ENCODE assay signal across 9 mouse cellular contexts in the genomic region with DNA sequence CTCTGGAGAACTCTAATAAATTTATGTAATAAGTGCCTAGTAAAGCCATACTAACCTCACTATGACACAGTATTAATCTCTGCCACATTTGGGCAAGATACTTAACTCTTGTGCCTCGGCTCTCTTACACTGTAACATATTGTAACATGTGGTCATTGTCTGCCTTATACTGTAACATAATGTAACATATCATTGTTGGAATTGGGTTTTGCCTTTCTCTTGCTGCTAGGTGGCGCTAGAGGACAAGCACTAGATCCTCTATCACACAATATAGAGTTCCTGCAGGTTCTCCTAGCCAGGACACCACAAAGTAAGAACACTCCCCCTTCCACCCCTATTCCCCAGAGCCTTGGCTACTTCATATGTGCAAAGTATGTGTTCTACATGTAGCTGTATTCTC. TPM values are rescaled to one million over a fixed set of nuclear protein-coding genes. Genes with fewer than 3 reads are reported as not detected.
A peak's percentile ranks its signal among the peaks of the same experiment; 100 is the strongest.
DNase-seq lines count a peak whose midpoint lies in the region; ATAC-seq and TF ChIP-seq lines count a peak whose summit lies in the region.
"Had no signal": no experiment of that assay in that cellular context is flagged by ENCODE, and none has a peak within 500 bp of the region (broad histone marks: within the 10 kb centered on the region; RNA-seq: fewer than 3 reads in every experiment).

No protein-coding gene starts in this region.

- H3K9ac ChIP-seq in heart, adult 2 months (ENCODE audit: low read depth, low read length): no peak overlapping the region
- H3K9ac ChIP-seq in liver, embryonic 14.5 days (replicated peaks): no peak overlapping the region

- no peak overlapping the region for H3K27ac ChIP-seq in heart, adult 2 months
- no peak overlapping the region for H3K27ac ChIP-seq in embryonic facial prominence, embryonic 10.5 days (replicated peaks)
- H3K27ac ChIP-seq in liver, embryonic 14.5 days: no peak overlapping the region

- 45% methylated on average over 2 of the region's 2 CpGs for WGBS in heart, adult 2 months
- WGBS in embryonic facial prominence, embryonic 10.5 days: 42% methylated on average over 2 of the region's 2 CpGs
- 14% methylated on average over 2 of the region's 2 CpGs for WGBS in liver, embryonic 14.5 days (ENCODE audit: insufficient replicate concordance)

- TF ChIP-seq CTCF in heart, adult 2 months (IDR thresholded peaks at IDR 0.05): peak; percentile 53
- TF ChIP-seq CTCF in liver, embryonic 14.5 days (IDR thresholded peaks at IDR 0.05; ENCODE audit: low read depth): peak; percentile 80

- intact Hi-C loops in heart, adult 2 months (cut with DNase I): loop anchor here (1.0 kb wide), 1 partner anchor 155 kb away; no protein-coding TSS in a partner anchor
- intact Hi-C loops in gastrocnemius, postnatal 14 days (cut with DNase I; ENCODE audit: low total_unique reads): loop anchor here (2.0 kb wide), 1 partner anchor 156 kb away; no protein-coding TSS in a partner anchor

- H3K27me3 ChIP-seq in heart, adult 2 months (ENCODE audit: control insufficient read depth, insufficient read depth, low read length): no peaks in the 10 kb centered on the region
- 0 out of 2 replicates have a peak, but pooled peaks cover 9% of the 10 kb centered on the region for H3K27me3 ChIP-seq in embryonic facial prominence, embryonic 10.5 days (replicated peaks; ENCODE audit: low read depth, poor library complexity, severe bottlenecking)
- no peaks in the 10 kb centered on the region for H3K27me3 ChIP-seq in liver, embryonic 14.5 days (ENCODE audit: control insufficient read depth, insufficient read depth, low read length)

- H3K36me3 ChIP-seq in heart, adult 2 months (ENCODE audit: control insufficient read depth, insufficient read depth, low read length): no peaks in the 10 kb centered on the region
- no peaks in the 10 kb centered on the region for H3K36me3 ChIP-seq in embryonic facial prominence, embryonic 10.5 days (replicated peaks)
- no peaks in the 10 kb centered on the region for H3K36me3 ChIP-seq in liver, embryonic 14.5 days (replicated peaks; ENCODE audit: control insufficient read depth, insufficient read depth, low read depth)

- no peak for TF ChIP-seq POLR2A in heart, adult 2 months (IDR thresholded peaks at IDR 0.05; ENCODE audit: insufficient read depth, low read depth, low read length)

- no peaks in the 10 kb centered on the region for H3K79me2 ChIP-seq in heart, adult 2 months (replicated peaks; ENCODE audit: control insufficient read depth, insufficient read depth, low read length)

- TF ChIP-seq EP300 in heart, adult 2 months (IDR thresholded peaks at IDR 0.05; ENCODE audit: insufficient read depth, low read depth, low read length): no peak
- no peak for TF ChIP-seq EP300 in liver, embryonic 14.5 days (IDR thresholded peaks at IDR 0.05; ENCODE audit: low read depth)

- ATAC-seq in liver, embryonic 14.5 days (ENCODE audit: insufficient read depth): peak; percentile 52; the same call in 1 of the 2 replicates

- no peak overlapping the region for H3K4me3 ChIP-seq in heart, adult 2 months
- H3K4me3 ChIP-seq in embryonic facial prominence, embryonic 10.5 days: no peak overlapping the region
- H3K4me3 ChIP-seq in liver, embryonic 14.5 days (ENCODE audit: insufficient read depth in 1 of 2, low read depth in 2 of 2, low read length in 2 of 2): no peak overlapping the region

- no peak overlapping the region for H3K4me2 ChIP-seq in liver, embryonic 14.5 days (ENCODE audit: low read depth)

- DNase-seq in heart, adult 2 months: no peak
- no peak for DNase-seq in heart, adult 8-10 months (ENCODE audit: low spot score)
- peak; percentile 59 for DNase-seq in testis, postnatal 10 days (ENCODE audit: low spot score)
- DNase-seq in testis, postnatal 14 days (ENCODE audit: low spot score): no peak
- DNase-seq in embryonic facial prominence, embryonic 10.5 days (ENCODE audit: low spot score): peak; percentile 27
- DNase-seq in liver, embryonic 14.5 days (ENCODE audit: low read depth in 3 of 3, low spot score in 3 of 3): peak in 2 of 3 experiments; percentile 54 to 58
- peak; percentile 81 for DNase-seq in thymus, postnatal 14 days
- DNase-seq in gastrocnemius, postnatal 14 days: no peak

- H3K9me3 ChIP-seq in embryonic facial prominence, embryonic 10.5 days: no peaks in the 10 kb centered on the region
- H3K9me3 ChIP-seq in liver, embryonic 14.5 days (ENCODE audit: control insufficient read depth, low read length): no peaks in the 10 kb centered on the region

- H3K4me1 ChIP-seq in heart, adult 2 months (ENCODE audit: control insufficient read depth, insufficient read depth, low read length): no peaks in the 10 kb centered on the region
- no peaks in the 10 kb centered on the region for H3K4me1 ChIP-seq in embryonic facial prominence, embryonic 10.5 days
- no peaks in the 10 kb centered on the region for H3K4me1 ChIP-seq in liver, embryonic 14.5 days (replicated peaks; ENCODE audit: control insufficient read depth in 2 of 2, insufficient read depth in 2 of 2, low read length in 1 of 2)

RNA-seq across cellular contexts. Expression of a gene that starts 36.2 kb away (rescaled TPM):
- not detected for total RNA-seq in heart, adult 2 months (2021)
- polyA plus RNA-seq in heart, adult 2 months (2012; rRNA removed): 0.09 and 0.23 TPM in 2 replicates
- total RNA-seq in heart, adult 8-10 months (2022): under 1 TPM; 0.05 to 0.19 (median 0.09) TPM
- polyA plus RNA-seq in embryonic facial prominence, embryonic 10.5 days (2016; fragmentation: Nextera tagmentation; extraction: Ambion mirVana): 1.6 and 2.5 TPM in 2 replicates
- 0.01 TPM in 2 replicates for polyA plus RNA-seq in liver, embryonic 14.5 days (2012; rRNA removed)
- polyA plus RNA-seq in liver, embryonic 14.5 days (2014; fragmentation: Nextera tagmentation; extraction: Ambion mirVana): not detected in 2 replicates
- not detected for total RNA-seq in gastrocnemius, postnatal 14 days (2021)
- total RNA-seq: neutrophil, adult 5-6 weeks had no signal

Comparison
In these comparisons a context has a peak if more than half of its experiments do, and no peak if none do; other contexts are left out.
1. DNase-seq: peak in testis, postnatal 10 days (single experiment), embryonic facial prominence, embryonic 10.5 days (single experiment), liver, embryonic 14.5 days (2 of 3) and thymus, postnatal 14 days (single experiment); none in heart, adult 2 months (0 of 2), heart, adult 8-10 months (single experiment), testis, postnatal 14 days (single experiment) and gastrocnemius, postnatal 14 days (single experiment).